Mouse (Mus musculus): Measurements from ENCODE around the gene Gm20388. TPM values are rescaled to one million over a fixed set of nuclear protein-coding genes. Genes with fewer than 3 reads are reported as not detected.
A peak's percentile ranks its signal among the peaks of the same experiment; 100 is the strongest.

Gm20388 gene
- polyA plus RNA-seq, 1 experiment from 2014 or later, result not detected

GRCm38 (mm10) chr8:122264243-122264642 is 2353.6 kb downstream of the Gm20388 start:
- ATAC-seq (ENCODE audit: low FRiP score) (no peak), DNase-seq (ENCODE audit: low spot score) (no peak)
- H3K36me3 ChIP-seq (replicated peaks; ENCODE audit: control insufficient read depth, insufficient read depth), result no peaks in the 10 kb centered on the region
- no peak overlapping the region for H3K4me2 ChIP-seq (replicated peaks)
- no peaks in the 10 kb centered on the region for H3K9me3 ChIP-seq (ENCODE audit: control insufficient read depth, low read length)
- H3K27me3 ChIP-seq (ENCODE audit: control insufficient read depth, insufficient read depth, low read length), result no peaks in the 10 kb centered on the region
- no peak overlapping the region for H3K9ac ChIP-seq
- no peak overlapping the region for H3K4me3 ChIP-seq (replicated peaks; ENCODE audit: low read length)
- no peaks in the 10 kb centered on the region; the same call in 1 of the 2 replicates for H3K4me1 ChIP-seq (replicated peaks; ENCODE audit: control insufficient read depth, insufficient read depth, low read length)
- no peak overlapping the region for H3K27ac ChIP-seq
- 30% methylated on average over 9 of the region's 9 CpGs for WGBS

DNA sequence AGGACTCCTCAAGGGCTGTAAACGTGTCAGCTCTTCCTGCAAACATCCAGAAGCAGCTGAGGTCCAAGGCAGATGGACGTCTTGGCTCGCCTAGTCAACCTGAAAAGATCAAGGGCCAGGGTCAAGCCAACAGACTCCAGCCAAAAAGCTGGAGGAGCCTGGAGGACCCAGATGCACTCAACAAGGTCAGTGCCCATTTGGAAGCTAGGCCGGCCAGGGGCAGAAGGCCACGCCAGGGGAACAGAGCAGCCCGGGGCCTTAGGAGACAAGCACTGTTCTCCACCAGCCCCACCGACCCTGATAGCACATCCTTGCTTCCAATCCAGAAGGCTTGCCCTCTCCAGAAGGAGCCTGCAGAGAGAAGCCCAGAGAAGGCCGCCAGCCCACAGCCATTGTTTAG is 2354.9 kb downstream of the Gm20388 start:
- Histone ChIP-seq H3K27me3 (ENCODE audit: control insufficient read depth, insufficient read depth, low read length) (0 out of 2 replicates have a peak, but pooled peaks cover 3% of the 10 kb centered on the region), H3K9ac (no peak overlapping the region), H3K36me3 (replicated peaks; ENCODE audit: control insufficient read depth, insufficient read depth) (no peaks in the 10 kb centered on the region), H3K9me3 (ENCODE audit: control insufficient read depth, low read length) (no peaks in the 10 kb centered on the region), H3K4me3 (replicated peaks; ENCODE audit: low read length) (no peak overlapping the region), H3K27ac (no peak overlapping the region), H3K4me2 (replicated peaks) (no peak overlapping the region), H3K4me1 (replicated peaks; ENCODE audit: control insufficient read depth, insufficient read depth, low read length) (no peaks in the 10 kb centered on the region; the same call in none of the 2 replicates)
- ATAC-seq (ENCODE audit: low FRiP score) (no peak), DNase-seq (ENCODE audit: low spot score) (no peak)
- 82% methylated on average over 8 of the region's 8 CpGs for WGBS

DNA sequence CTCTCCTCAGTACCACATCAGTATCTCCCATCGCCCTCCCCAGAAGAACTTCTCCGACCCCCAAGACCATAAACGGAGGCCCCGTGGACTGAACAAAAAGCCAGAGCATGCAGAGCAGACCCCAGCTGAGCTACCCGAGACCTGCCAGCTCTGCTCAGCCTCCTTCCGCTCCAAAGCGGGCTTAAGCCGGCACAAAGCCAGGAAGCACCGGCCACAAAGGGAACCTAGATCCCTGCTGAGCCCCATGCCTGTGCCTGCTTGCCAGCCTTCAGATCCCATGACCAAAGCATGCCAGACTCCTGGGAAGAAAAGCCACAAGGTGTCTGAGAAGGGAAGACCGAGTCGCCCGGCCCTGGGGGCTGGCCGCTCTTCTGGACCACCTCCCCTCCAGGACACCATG is 2356.2 kb downstream of the Gm20388 start:
- Histone ChIP-seq H3K4me2 (replicated peaks) (no peak overlapping the region), H3K27ac (no peak overlapping the region), H3K27me3 (ENCODE audit: control insufficient read depth, insufficient read depth, low read length) (0 out of 2 replicates have a peak, but pooled peaks cover 3% of the 10 kb centered on the region), H3K9me3 (ENCODE audit: control insufficient read depth, low read length) (no peaks in the 10 kb centered on the region), H3K9ac (no peak overlapping the region), H3K4me3 (replicated peaks; ENCODE audit: low read length) (no peak overlapping the region), H3K36me3 (replicated peaks; ENCODE audit: control insufficient read depth, insufficient read depth) (no peaks in the 10 kb centered on the region), H3K4me1 (replicated peaks; ENCODE audit: control insufficient read depth, insufficient read depth, low read length) (no peaks in the 10 kb centered on the region; the same call in none of the 2 replicates)
- ATAC-seq (ENCODE audit: low FRiP score) (no peak), DNase-seq (ENCODE audit: low spot score) (no peak)
- 41% methylated on average over 13 of the region's 13 CpGs for WGBS

DNA sequence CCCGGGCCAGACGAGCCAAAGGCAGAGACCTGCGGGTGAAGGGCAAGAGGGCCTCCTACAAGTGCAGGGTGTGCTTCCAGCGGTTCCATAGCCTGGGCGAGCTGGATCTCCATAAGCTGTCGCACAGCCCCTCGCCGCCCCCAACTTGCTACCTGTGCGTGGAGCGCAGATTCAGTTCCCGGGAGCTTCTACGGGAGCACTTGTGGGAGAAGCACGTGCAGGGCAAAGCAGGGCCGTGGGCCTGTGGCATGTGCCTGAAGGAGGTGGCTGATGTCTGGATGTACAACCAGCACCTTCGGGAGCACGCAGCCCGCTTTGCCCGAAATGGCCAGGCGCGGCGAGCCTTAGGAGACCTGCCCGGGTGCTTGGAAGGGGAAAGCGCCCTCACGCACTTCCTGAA is 2358.2 kb downstream of the Gm20388 start:
- Histone ChIP-seq H3K4me2 (replicated peaks) (peak overlapping the region; percentile 61), H3K27ac (no peak overlapping the region), H3K36me3 (replicated peaks; ENCODE audit: control insufficient read depth, insufficient read depth) (no peaks in the 10 kb centered on the region), H3K9me3 (ENCODE audit: control insufficient read depth, low read length) (no peaks in the 10 kb centered on the region), H3K27me3 (ENCODE audit: control insufficient read depth, insufficient read depth, low read length) (0 out of 2 replicates have a peak, but pooled peaks cover 3% of the 10 kb centered on the region), H3K4me1 (replicated peaks; ENCODE audit: control insufficient read depth, insufficient read depth, low read length) (no peaks in the 10 kb centered on the region; the same call in none of the 2 replicates), H3K4me3 (replicated peaks; ENCODE audit: low read length) (peak overlapping the region; percentile 32), H3K9ac (peak overlapping the region; percentile 52)
- DNase-seq (ENCODE audit: low spot score) (no peak), ATAC-seq (ENCODE audit: low FRiP score) (no peak)
- WGBS, result 65% methylated on average over 24 of the region's 24 CpGs

GRCm38 (mm10) chr8:122269404-122269803 is 2358.8 kb downstream of the Gm20388 start:
- 6% methylated on average over 21 of the region's 21 CpGs for WGBS
- Histone ChIP-seq H3K4me2 (replicated peaks) (peak overlapping the region; percentile 61), H3K27ac (no peak overlapping the region), H3K9me3 (ENCODE audit: control insufficient read depth, low read length) (no peaks in the 10 kb centered on the region), H3K27me3 (ENCODE audit: control insufficient read depth, insufficient read depth, low read length) (0 out of 2 replicates have a peak, but pooled peaks cover 3% of the 10 kb centered on the region), H3K4me1 (replicated peaks; ENCODE audit: control insufficient read depth, insufficient read depth, low read length) (no peaks in the 10 kb centered on the region; the same call in none of the 2 replicates), H3K4me3 (replicated peaks; ENCODE audit: low read length) (peak overlapping the region; percentile 32), H3K9ac (peak overlapping the region; percentile 52), H3K36me3 (replicated peaks; ENCODE audit: control insufficient read depth, insufficient read depth) (no peaks in the 10 kb centered on the region)
- peak; percentile 81 for DNase-seq (ENCODE audit: low spot score)
- ATAC-seq (ENCODE audit: low FRiP score), result peak; percentile 56

DNA sequence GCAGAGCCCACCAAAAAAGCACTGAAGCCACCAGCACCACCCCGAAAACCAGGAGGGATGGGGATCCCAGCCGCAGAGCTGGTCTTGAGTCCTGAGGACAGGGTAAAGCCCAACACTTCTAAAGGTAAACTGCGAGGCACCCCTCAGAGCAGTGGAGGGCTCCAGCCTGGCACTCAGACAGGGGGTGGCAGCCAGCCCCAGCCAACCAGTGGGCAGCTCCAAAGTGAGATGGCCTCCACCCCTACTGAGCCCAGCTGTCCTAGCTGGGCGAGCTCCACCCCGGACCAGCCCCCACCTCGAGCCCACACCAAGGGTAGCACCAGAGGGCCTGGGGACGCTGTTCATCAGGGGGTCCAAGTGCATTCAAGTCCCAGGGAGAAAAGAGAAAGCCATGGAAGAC is 2359.9 kb downstream of the Gm20388 start:
- H3K36me3 ChIP-seq (replicated peaks; ENCODE audit: control insufficient read depth, insufficient read depth), result no peaks in the 10 kb centered on the region
- 68% methylated on average over 7 of the region's 7 CpGs for WGBS
- no peak overlapping the region for H3K9ac ChIP-seq
- H3K27ac ChIP-seq, result no peak overlapping the region
- ATAC-seq (ENCODE audit: low FRiP score) (no peak), DNase-seq (ENCODE audit: low spot score) (no peak)
- 0 out of 2 replicates have a peak, but pooled peaks cover 3% of the 10 kb centered on the region for H3K27me3 ChIP-seq (ENCODE audit: control insufficient read depth, insufficient read depth, low read length)
- no peak overlapping the region for H3K4me3 ChIP-seq (replicated peaks; ENCODE audit: low read length)
- H3K9me3 ChIP-seq (ENCODE audit: control insufficient read depth, low read length), result no peaks in the 10 kb centered on the region
- no peak overlapping the region for H3K4me2 ChIP-seq (replicated peaks)
- no peaks in the 10 kb centered on the region; the same call in none of the 2 replicates for H3K4me1 ChIP-seq (replicated peaks; ENCODE audit: control insufficient read depth, insufficient read depth, low read length)

GRCm38 (mm10) chr8:122273152-122273551 is 2362.5 kb downstream of the Gm20388 start:
- Histone ChIP-seq H3K9ac (no peak overlapping the region), H3K4me3 (replicated peaks; ENCODE audit: low read length) (no peak overlapping the region), H3K4me2 (replicated peaks) (no peak overlapping the region), H3K27me3 (ENCODE audit: control insufficient read depth, insufficient read depth, low read length) (0 out of 2 replicates have a peak, but pooled peaks cover 3% of the 10 kb centered on the region), H3K9me3 (ENCODE audit: control insufficient read depth, low read length) (no peaks in the 10 kb centered on the region), H3K27ac (no peak overlapping the region), H3K4me1 (replicated peaks; ENCODE audit: control insufficient read depth, insufficient read depth, low read length) (no peaks in the 10 kb centered on the region; the same call in none of the 2 replicates), H3K36me3 (replicated peaks; ENCODE audit: control insufficient read depth, insufficient read depth) (no peaks in the 10 kb centered on the region)
- DNase-seq (ENCODE audit: low spot score), result peak; percentile 85
- 6% methylated on average over 5 of the region's 5 CpGs for WGBS
- ATAC-seq (ENCODE audit: low FRiP score), result peak; percentile 61

DNA sequence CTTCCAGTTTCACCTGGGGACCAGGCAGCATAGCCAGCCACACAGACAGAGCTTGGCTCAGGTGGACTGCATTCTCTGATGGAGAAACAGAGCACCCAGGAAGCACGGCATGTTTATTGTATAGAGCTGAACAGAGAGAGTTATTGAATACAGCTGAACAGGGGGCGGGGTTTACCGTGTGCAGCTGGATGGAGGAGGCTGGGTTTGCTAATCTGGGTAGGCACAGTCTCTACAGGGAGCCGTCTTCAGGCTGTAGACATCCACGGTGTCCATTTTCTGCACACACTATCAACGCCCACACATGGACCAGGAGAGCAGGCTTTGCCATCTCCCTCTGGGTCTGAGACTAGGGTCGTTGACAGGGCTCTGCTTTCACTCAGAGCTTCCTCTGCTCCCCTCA is 2363.2 kb downstream of the Gm20388 start:
- Histone ChIP-seq H3K36me3 (replicated peaks; ENCODE audit: control insufficient read depth, insufficient read depth) (no peaks in the 10 kb centered on the region), H3K4me3 (replicated peaks; ENCODE audit: low read length) (no peak overlapping the region), H3K27me3 (ENCODE audit: control insufficient read depth, insufficient read depth, low read length) (0 out of 2 replicates have a peak, but pooled peaks cover 3% of the 10 kb centered on the region), H3K4me1 (replicated peaks; ENCODE audit: control insufficient read depth, insufficient read depth, low read length) (no peaks in the 10 kb centered on the region; the same call in none of the 2 replicates), H3K27ac (no peak overlapping the region), H3K4me2 (replicated peaks) (no peak overlapping the region), H3K9me3 (ENCODE audit: control insufficient read depth, low read length) (no peaks in the 10 kb centered on the region), H3K9ac (no peak overlapping the region)
- WGBS, result 48% methylated on average over 7 of the region's 7 CpGs
- ATAC-seq (ENCODE audit: low FRiP score), result no peak
- no peak for DNase-seq (ENCODE audit: low spot score)

DNA sequence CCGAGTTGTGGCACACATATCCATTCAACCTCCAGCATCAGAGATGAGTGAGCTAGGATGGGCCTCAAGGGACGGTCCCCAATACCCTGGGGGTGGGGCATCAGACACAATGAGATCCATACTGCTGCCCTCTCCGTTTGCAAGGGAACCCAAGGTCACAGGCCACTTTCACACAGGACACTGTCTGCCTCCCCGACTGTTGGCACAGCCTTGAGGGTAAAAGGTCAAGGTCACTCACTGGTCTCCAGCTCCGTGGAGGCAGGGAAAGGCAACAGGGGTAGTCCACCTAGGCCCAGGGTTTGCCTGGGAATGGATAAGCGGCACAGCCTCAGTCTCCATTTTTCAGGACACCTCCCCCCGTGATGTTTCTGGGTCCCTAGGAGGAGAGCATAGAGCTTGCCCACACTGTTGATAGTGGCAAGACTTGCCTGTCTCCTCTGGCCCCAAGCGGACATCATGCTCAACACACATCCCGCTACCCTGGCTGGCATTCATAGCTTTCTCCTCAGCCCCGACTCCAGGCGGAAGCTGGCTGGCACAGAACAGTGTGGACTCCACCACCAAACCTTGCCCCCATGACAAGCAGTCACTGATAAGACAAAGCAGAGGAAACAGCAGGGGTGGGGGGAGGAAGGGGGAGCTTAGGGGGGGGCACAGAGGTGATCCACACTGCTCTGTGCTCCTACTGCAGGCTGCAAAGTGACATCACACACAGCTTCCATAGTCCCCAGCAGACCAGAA is 2364.2 kb downstream of the Gm20388 start:
- H3K9me3 ChIP-seq (ENCODE audit: control insufficient read depth, low read length), result no peaks in the 10 kb centered on the region
- H3K4me1 ChIP-seq (replicated peaks; ENCODE audit: control insufficient read depth, insufficient read depth, low read length), result no peaks in the 10 kb centered on the region
- WGBS, result 79% methylated on average over 11 of the region's 11 CpGs
- DNase-seq (ENCODE audit: low spot score) (no peak), ATAC-seq (ENCODE audit: low FRiP score) (no peak)
- H3K4me3 ChIP-seq (replicated peaks; ENCODE audit: low read length), result no peak overlapping the region
- H3K27ac ChIP-seq, result no peak overlapping the region
- H3K4me2 ChIP-seq (replicated peaks), result no peak overlapping the region
- H3K36me3 ChIP-seq (replicated peaks; ENCODE audit: control insufficient read depth, insufficient read depth), result no peaks in the 10 kb centered on the region
- 0 out of 2 replicates have a peak, but pooled peaks cover 3% of the 10 kb centered on the region for H3K27me3 ChIP-seq (ENCODE audit: control insufficient read depth, insufficient read depth, low read length)
- H3K9ac ChIP-seq, result no peak overlapping the region
